Mouse (Mus musculus) cerebellum, adult 2 months (tissue): ENCODE data around the gene Gm27021. TPM values are rescaled to one million over a fixed set of nuclear protein-coding genes. Genes with fewer than 3 reads are reported as not detected.

Source experiments
- DNase-seq, 2 experiments: peaks; one replicate each; pipeline ENCODE4 v3.0.0; 2021
- H3K27ac ChIP-seq: fragments of 200-500 bp; 2 replicates; pipeline ENCODE4 v1.5.1; 2012; ENCODE audit warnings: low read length, control low read depth, inconsistent platforms; ENCODE audit not compliant: insufficient read depth
- H3K27me3 ChIP-seq: fragments of 200-500 bp; 2 replicates; pipeline ENCODE4 v1.6.1; 2012; ENCODE audit warnings: inconsistent platforms, mild to moderate bottlenecking, low read length, moderate library complexity; ENCODE audit not compliant: control insufficient read depth, insufficient read depth
- H3K4me1 ChIP-seq: fragments of 200-500 bp; 2 replicates; pipeline ENCODE4 v1.6.1; 2011; ENCODE audit warnings: low read length; ENCODE audit not compliant: control insufficient read depth, insufficient read depth
- H3K4me3 ChIP-seq: fragments of 200-500 bp; replicated peaks from 2 replicates; pipeline ENCODE3; 2011; ENCODE audit warnings: mild to moderate bottlenecking, low read depth, low read length, control low read depth; ENCODE audit not compliant: insufficient read depth
- CTCF ChIP-seq: fragments of 200-500 bp; IDR thresholded peaks from 2 replicates; pipeline ENCODE4 v1.5.1; 2011; ENCODE audit warnings: low read depth, mild to moderate bottlenecking, control low read depth, low read length, moderate library complexity, borderline replicate concordance; ENCODE audit not compliant: insufficient read depth
- POLR2A ChIP-seq: fragments of 200-500 bp; IDR thresholded peaks from 2 replicates; pipeline ENCODE4 v1.6.1; 2011; ENCODE audit warnings: low read length, control low read depth, borderline replicate concordance; ENCODE audit not compliant: insufficient read depth
- WGBS: fragments of 180-500 bp; shearing (Covaris S2); methylation state at CpG from one replicate; pipeline ENCODE4 v1.1.7; 2018; 5-methylcytosine and 5-hydroxymethylcytosine counted together
- polyA plus RNA-seq: library from polyadenylated mRNA; depleted of rRNA; stranded (reverse); fragments of >200 nt; gene quantifications from 2 replicates; pipeline ENCODE4 v1.2.3, GENCODE M21; 2012

Gene Gm27021
- polyA plus RNA-seq, 1 experiment: 1.9 TPM

DNA sequence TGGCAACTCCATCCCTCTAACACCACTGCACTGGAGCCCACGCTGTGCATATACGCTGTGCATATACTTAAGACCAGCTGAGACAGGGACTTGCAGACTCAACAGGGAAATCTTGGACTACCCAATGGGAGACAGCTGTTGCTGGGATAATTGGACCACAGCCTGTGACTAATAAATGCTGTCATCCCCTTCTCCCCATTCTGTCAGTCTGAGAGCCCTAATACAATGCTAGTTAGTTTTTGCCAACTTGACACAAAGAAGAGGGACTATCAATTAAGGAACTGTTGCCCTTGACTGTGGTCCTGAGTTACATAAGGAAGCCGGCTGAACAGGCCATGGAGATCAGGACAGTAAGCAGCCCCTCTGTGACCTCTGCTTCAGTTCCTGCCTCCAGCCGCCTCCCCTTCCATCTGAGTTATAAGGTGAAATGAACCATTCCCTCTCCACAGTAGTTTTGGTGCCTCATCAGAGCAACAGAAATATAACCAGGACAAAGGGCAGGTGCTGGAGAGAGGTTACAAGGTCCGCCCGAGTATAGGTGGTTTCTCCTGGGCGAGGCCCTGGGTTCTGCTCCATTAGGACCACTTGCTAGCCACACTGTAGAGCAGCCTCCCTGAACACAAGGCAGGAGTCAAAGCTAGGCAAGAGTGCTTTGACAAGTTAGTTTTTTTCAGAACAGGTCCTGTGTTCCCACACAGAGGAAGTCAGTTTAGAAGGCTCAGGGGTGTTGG, 11.4 kb downstream of the Gm27021 start:
- no peaks in the 10 kb centered on the region for H3K4me1 ChIP-seq
- no peak for DNase-seq
- no peaks in the 10 kb centered on the region for H3K27me3 ChIP-seq
- H3K27ac ChIP-seq: no peak overlapping the region
- WGBS: 58% methylated on average over 7 of the region's 7 CpGs
- TF ChIP-seq POLR2A: no peak
- no peak for TF ChIP-seq CTCF
- H3K4me3 ChIP-seq: no peak overlapping the region

DNA sequence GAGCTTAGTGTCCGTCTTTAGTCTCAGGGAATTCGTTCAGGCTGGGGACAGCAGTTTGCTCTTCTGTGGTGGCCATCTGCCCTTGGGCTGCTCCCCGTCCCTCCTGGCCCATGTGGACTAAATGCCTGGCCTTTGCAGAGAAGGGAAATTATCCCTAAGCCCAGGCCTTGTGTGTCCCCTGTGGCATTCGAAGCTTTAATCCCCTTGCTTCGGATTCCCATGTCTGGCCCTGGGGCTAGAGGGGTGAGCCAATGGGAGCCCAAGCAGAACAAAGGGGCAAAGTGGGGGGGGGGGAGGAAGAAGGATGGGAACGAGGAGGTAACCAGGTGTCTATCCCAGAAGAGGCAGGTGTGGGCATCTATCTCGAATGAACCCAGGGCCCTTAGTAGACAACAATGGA, 20.3 kb downstream of the Gm27021 start, which contains the start of gene 1190005I06Rik:
1190005I06Rik (minus strand) TSS at position 101 of the 400 bp plus-strand sequence.
- DNase-seq: no peak
- Histone ChIP-seq H3K27ac (no peak within 1 kb of the TSS), H3K27me3 (no peaks in the 10 kb centered on the region), H3K4me1 (peaks cover 13% of the 10 kb centered on the region), H3K4me3 (no peak within 1 kb of the TSS)
- TF ChIP-seq CTCF (no peak), POLR2A (no peak)
- 58% methylated on average over 7 of the region's 7 CpGs for WGBS

DNA sequence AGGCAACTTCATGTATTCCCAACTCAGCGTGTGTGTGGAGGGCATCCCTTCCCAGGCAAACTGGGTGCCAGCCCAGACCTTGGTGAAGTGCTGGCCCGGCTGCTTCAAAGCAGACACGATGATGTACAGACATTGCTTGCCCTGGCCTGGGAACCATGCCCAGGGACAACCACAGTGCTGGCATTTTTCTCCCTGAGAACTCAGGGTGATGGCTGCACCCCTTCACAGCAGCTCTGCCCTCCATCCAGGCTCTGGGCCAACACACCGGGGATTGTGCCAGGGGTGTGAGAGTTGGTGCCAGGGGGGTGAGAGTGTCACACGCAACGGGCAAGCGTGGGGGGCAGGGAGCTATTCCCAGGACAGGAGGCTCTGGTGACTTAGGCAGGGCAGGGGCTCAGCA, 23.2 kb downstream of the Gm27021 start:
- no peaks in the 10 kb centered on the region for H3K27me3 ChIP-seq
- DNase-seq: peak; percentile 65 to 74
- no peak overlapping the region for H3K4me3 ChIP-seq
- TF ChIP-seq CTCF (no peak), POLR2A (no peak)
- peaks cover 13% of the 10 kb centered on the region for H3K4me1 ChIP-seq
- no peak overlapping the region for H3K27ac ChIP-seq
- 8% methylated on average over 7 of the region's 7 CpGs for WGBS

DNA sequence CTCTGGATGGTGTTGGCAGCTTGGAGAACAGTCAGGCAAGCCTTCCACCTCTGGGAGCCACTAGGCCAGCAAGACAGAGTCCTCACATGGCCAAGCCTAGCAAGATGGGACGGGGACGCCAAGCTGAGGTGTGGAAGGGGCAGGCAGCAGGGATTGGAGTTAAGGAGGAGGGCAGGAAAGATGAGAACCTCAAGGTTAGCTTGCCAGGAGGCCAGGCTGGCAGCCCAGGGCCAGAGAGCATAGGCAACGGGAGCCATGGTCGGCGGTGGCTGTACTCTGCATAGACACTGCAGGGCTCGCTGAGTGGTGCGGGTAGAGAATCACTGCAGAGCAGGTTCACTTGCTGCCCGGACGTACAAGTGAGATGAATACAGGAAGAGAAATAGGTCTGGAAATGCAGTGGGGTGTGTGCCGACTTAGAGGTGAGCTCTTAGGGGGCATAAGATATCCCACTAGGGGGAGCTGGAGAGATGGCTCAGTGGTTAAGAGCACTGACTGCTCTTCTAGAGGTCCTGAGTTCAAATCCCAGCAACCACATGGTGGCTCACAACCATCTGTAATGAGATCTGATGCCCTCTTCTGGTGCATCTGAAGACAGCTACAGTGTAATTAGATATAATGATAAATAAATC, 25.7 kb downstream of the Gm27021 start:
- Histone ChIP-seq H3K27me3 (no peaks in the 10 kb centered on the region), H3K27ac (no peak overlapping the region), H3K4me1 (peaks cover 13% of the 10 kb centered on the region), H3K4me3 (no peak overlapping the region)
- TF ChIP-seq CTCF (no peak), POLR2A (no peak)
- no peak for DNase-seq
- 86% methylated on average over 10 of the region's 10 CpGs for WGBS

DNA sequence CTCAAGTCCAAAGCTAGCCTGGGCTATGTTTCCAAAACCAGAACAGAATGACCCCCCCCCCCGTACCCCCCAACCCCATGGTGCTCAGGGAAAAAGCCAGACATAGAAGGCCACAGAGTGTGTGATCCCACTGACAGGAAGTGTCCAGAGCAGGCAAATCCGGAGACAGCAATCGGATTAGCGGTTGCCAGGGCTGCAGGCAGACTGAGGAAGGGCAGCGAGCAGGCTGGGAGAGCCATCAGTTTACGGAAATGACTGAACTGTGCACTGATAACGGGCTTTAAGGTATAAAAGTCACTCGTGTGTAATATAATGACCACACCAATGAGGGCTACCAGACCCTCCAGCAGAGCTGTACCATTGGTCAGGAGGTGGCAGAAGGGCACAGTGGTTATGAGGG, 26.6 kb downstream of the Gm27021 start:
- no peak for DNase-seq
- Histone ChIP-seq H3K27ac (no peak overlapping the region), H3K4me1 (peaks cover 13% of the 10 kb centered on the region), H3K4me3 (no peak overlapping the region), H3K27me3 (no peaks in the 10 kb centered on the region)
- 45% methylated on average over 8 of the region's 8 CpGs for WGBS
- no peak for TF ChIP-seq CTCF
- no peak for TF ChIP-seq POLR2A

DNA sequence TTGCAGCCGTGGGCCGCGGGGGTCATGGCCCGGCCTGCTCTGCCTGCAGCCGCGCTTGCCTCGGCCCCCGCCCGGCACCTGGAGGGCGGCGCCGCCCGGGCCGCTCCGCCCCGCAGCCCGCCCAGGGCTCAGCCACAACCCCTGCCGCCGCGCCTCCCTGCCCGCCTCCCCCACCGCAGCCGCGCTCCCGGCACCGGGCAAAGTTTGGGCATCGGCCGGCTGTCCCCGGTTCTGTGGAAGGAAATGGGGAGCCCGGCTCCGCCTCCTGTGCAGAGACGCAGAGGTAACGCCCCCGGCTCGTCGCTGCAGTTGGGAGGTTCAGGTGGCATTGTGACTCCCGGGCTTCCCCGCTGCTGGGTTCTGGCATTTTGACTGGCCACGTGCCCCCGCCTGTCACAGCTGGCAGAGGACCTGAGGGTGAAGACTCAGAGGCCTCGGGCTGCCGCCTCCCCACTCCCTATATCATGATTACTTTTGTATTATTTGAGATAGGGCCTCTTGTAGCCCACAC, 33.5 kb downstream of the Gm27021 start:
- Histone ChIP-seq H3K4me1 (no peaks in the 10 kb centered on the region), H3K27me3 (no peaks in the 10 kb centered on the region), H3K27ac (no peak overlapping the region), H3K4me3 (peak overlapping the region; percentile 56)
- TF ChIP-seq POLR2A (no peak), CTCF (no peak)
- 2% methylated on average over 42 of the region's 42 CpGs for WGBS
- peak; percentile 39 to 41 for DNase-seq

DNA sequence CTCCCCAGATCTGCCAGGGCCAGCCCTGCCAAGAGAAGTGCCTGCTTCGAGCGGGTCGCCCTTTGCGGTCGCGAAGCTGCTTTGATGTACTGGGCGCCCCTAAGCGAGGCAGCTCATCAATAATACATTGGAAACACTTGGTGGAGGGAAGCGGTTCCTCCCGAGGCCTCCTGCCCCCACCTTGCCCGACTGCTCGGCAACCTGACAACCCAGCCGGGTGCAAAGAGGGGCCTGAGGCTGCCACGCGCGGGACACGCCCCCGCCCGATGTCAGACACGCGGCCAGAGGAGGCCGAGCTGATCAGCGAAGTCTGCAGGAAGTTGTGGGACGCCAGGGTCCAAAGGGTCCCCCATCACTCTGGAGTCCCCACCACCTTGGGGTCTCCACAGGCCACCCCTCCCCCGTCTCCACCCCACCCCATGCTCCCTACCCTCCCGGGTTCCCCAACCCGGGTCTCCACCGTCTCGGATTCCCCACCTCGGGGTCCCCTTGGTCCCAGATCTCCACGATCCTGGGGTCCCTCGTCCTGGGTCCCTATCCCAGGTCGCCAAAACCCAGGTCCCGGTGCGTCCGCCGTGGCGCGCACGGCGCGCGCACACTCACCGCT, 34.1 kb downstream of the Gm27021 start:
- H3K4me3 ChIP-seq: peak overlapping the region; percentile 56
- 1% methylated on average over 44 of the region's 44 CpGs for WGBS
- no peak overlapping the region for H3K27ac ChIP-seq
- TF ChIP-seq POLR2A: no peak
- no peaks in the 10 kb centered on the region for H3K27me3 ChIP-seq
- no peak for DNase-seq
- no peaks in the 10 kb centered on the region for H3K4me1 ChIP-seq

DNA sequence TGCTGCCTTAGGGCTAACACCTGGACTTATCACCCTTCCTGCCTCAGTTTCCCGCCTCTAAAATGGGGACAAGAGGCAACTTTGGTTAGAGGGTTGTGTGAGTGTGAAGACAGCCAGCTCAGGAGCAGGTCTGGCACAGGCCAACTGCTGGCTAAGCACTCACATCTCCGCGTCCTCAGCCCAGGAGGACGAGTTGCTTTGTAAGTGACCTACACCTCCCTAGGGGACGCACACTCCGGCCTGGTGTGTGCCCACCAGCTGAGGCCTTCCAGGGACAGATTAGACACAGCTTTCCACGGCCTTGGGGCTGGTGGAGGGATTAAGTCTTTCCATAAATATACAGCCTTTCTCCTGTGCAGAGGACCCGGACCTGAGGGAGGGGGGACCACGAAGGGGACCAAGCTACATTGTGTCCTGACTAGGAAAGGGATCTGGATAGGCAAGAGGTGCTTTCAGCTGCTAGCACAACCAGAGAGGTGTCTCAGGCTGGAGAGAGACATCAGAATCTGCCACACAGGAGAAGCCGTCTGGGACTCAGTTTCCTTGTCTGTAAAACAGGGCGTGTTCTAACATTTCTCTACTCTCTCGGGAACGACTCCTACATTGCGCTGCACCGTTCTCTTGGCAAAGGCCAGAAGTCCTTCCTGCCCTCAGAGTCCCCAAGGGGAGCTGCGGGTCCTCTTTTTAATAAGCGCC, 34.8 kb downstream of the Gm27021 start:
- TF ChIP-seq CTCF: no peak
- no peak for TF ChIP-seq POLR2A
- H3K4me1 ChIP-seq: no peaks in the 10 kb centered on the region
- H3K4me3 ChIP-seq: no peak overlapping the region
- 43% methylated on average over 17 of the region's 17 CpGs for WGBS
- DNase-seq: no peak
- H3K27me3 ChIP-seq: no peaks in the 10 kb centered on the region
- no peak overlapping the region for H3K27ac ChIP-seq
